Mouse (Mus musculus): ENCODE measurements around the gene 6330409D20Rik.
A peak's percentile ranks its signal among the peaks of the same experiment; 100 is the strongest.

Gene 6330409D20Rik

DNA sequence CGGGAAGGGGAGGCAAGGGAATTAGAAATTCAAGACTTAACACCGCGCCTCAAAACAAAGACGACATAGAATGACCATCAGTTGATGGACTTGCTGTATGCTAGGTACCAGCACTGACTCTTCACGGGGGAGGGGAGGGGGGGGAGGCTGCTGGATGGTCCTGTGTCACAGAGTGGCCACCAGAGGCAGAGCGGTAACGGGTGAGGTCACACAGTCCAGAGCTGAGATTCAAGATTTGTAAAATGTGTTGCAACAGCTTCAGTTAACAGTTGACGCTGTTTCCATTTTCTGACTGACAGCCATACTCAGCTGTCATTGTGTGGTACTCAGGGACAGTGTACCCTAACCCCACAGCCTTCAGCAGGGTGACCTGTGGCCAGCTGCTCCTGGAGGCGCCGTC, 11.4 kb upstream of the 6330409D20Rik start:
- DNase-seq = no peak

DNA sequence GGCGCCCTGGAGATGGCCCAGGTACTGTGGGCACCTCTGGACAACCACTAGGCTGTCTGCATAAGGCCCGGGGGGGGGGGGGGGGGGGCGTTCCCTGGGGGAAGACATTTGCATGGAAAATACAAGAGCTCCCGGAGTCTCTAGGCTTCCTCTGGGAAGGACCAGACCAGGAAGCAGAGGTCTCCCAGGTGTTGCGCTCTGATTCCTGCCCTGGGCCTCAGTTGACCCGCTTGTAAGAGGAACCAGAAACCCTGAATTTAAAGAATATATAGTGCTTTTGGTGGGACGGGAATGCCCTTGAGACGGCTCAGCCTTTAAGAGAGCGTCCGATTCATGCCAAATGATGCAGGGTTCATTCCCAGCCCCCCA, 10.8 kb upstream of the 6330409D20Rik start:
- DNase-seq = no peak

DNA sequence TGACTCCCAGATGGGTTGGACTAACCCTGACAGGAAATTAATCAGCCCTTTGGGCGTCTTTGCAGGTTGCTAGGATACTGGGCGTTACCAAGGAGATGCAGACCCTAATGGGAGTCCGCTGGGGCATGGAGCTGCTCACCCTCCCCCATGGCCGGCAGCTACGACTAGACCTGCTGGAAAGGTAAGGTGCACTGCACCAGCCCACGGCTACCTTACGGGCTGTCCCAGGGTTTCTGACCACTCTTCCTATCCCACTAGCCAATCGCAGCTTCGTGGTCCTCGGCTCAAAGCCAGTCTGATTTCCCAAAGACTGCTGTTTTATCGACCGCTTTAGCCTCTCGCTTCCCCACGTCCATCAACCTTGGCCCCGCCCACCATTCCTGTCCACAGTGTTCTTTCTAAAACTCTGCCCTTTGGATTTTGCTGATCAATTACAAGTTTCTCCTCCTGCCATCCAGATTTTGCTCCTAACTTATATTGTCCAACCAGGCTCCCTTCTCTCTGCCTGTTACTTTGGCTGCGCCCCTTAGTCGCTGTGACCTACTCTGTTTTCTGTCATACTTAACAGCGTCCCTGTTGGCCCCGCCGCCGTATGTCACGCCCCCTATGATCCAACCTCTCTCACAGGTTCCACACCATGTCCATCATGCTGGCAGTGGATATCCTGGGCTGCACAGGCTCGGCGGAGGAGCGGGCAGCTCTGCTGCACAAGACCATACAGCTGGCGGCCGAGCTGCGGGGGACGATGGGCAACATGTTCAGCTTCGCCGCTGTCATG, 10.3 kb upstream of the 6330409D20Rik start:
- no peak for DNase-seq

- no peak for DNase-seq
These were observed 9.4 kb upstream of the 6330409D20Rik start for GRCm38 (mm10) chr2:32750199-32750598.

GRCm38 (mm10) chr2:32749082-32749481, 8.3 kb upstream of the 6330409D20Rik start:
- DNase-seq = no peak

DNA sequence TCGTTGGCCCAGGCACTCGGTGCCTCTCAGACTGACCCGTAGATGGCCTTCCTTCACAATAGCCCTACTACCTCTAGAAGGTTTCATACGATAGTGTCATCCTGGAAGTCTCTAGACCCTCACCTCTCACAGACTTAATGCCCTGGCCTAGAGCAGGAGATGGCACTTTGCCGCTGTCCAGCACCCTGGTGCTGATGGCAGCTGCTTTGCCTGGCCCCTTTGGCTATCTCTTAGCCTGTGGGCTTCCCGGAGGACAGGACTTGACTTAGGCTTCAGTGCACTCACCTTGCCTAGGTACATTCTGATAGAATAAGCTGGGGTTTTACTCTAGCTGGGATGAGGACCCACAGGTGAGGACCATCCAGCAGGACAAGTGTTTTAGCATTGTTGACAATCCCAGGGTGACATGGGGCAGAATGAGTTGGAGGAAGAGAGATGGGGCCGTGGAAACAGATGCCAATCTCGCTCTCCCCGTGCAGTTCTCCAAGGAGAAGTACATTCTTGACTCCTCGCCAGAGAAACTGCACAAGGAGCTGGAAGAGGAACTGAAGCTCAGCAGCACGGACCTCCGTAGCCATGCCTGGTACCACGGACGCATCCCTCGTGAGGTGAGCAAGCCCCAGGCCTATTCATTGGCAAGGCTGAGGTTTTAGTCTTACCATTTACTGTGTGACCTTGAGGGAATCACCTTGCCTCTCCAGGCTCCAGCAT, 3.6 kb upstream of the 6330409D20Rik start:
- no peak for DNase-seq

GRCm38 (mm10) chr2:32742173-32742531, 1.3 kb upstream of the 6330409D20Rik start:
- peak; percentile 93 for DNase-seq

- DNase-seq = peak; percentile 63
These were observed 707 bp upstream of the 6330409D20Rik start for GRCm38 (mm10) chr2:32741273-32742172.

- DNase-seq = no peak
These were observed 1.5 kb downstream of the 6330409D20Rik start for GRCm38 (mm10) chr2:32739311-32739710.

GRCm38 (mm10) chr2:32737008-32737407, 3.8 kb downstream of the 6330409D20Rik start:
- no peak for DNase-seq

GRCm38 (mm10) chr2:32736306-32736829, 4.4 kb downstream of the 6330409D20Rik start:
- no peak for DNase-seq

GRCm38 (mm10) chr2:32734933-32735332, 5.9 kb downstream of the 6330409D20Rik start:
- no peak for DNase-seq

- no peak for DNase-seq
These were observed 6.3 kb downstream of the 6330409D20Rik start for GRCm38 (mm10) chr2:32734480-32734879.

GRCm38 (mm10) chr2:32732695-32733094, 8.1 kb downstream of the 6330409D20Rik start:
- no peak for DNase-seq

GRCm38 (mm10) chr2:32731911-32732310, 8.9 kb downstream of the 6330409D20Rik start:
- no peak for DNase-seq

DNA sequence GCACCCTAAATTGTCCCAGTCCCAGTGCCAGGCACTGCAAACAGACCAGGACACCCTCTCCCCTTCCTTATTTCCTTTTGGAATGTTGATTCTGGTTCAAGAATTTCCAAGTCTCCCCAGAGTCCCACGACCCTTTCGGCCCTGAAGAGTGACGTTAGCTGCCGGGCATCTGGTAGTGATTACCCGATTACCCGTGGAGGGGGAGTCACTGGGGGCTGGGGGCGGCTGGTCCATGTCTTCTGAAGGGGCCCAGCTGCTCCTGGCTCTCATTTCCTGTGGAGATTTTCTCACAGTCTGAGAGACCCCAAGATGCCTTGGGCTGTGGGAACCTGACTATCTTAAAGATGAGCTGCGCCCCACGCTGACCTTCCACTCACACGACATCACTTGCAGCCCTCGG, 10.0 kb downstream of the 6330409D20Rik start:
- no peak for DNase-seq

- DNase-seq = no peak
These were observed 11.3 kb downstream of the 6330409D20Rik start for GRCm38 (mm10) chr2:32729547-32729946.

- no peak for DNase-seq
These were observed 12.4 kb downstream of the 6330409D20Rik start for GRCm38 (mm10) chr2:32728463-32728862.

DNA sequence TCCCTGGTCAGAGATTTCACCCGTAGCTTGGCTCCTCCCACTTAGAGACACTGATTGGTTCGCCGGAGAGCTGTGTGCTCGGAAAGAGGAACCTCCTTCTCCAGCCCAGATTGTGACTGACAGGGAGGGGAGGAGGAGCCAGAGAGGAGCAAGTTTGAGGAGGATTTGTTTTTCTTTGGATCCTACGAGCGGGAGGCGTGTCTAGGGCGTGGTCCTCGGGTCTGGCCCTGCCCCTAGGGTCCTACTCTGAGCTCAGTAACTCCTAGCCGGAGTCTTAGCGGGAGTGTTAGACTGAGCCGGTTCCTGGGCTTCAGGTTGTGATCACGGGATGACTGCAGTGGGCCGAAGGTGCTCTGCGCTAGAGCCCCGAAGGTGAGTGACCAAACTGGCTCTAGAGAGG, 13.4 kb downstream of the 6330409D20Rik start:
- DNase-seq = peak; percentile 92

DNA sequence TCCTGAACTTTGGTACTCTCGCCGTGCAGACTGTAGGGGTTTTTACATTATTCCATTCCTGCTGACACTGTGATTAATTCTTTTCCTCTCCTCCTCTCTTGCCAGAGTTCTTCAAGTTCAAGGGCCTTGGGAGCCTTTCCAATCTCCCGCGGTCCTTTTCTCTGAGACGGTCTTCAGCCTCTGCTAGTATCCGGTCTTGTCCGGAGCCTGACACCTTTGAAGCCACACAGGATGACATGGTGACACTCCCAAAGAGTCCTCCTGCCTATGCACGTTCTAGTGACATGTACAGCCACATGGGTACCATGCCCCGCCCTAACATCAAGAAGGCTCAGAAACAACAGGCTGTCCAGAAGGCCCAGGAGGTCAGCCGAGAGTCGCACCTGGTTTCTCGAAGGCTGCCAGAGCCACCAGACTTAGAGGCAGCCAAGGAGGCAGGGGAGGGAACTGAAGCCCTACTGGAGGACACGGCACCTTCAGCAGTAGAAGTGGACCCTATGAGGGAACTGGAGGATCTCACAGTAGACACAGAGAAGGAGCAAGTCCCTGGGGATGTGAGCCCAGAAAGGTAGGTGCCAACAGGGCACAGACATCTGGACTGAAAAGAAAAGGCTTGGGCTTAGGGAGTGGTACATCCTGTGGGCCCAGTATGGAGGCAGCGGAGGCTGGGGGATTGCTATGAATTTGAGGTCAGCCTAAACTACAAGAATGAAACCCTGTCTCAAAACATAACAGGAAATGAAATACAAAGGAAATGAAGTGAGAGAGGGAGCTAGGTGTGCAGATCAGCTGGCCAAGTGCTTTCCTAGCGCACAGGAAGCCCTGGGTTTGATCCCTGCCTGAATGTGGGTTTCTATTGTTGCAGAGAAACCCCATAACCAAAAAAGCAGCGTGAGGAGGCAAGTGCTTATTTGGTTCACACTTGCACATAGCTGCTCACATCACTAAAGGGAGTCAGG, 15.7 kb downstream of the 6330409D20Rik start:
- DNase-seq = no peak

GRCm38 (mm10) chr2:32724149-32724548, 16.7 kb downstream of the 6330409D20Rik start:
- no peak for DNase-seq

DNA sequence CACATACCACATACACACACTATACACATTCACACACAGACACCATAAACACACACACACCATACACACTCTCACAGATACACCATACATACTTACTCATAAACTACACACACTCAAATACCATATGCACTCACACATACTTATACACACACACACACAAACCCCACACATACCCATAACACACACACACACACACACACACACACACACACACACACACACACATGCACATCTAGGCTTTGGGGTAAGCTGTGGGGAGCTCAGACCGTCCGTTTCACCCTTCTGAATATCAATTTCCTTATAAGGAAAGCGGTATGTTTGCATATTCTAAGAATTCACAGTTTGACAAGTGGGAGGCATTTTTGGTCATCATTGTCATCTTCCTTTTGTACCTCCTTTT, 18.2 kb downstream of the 6330409D20Rik start:
- DNase-seq = no peak

Measured in right cerebral cortex, adult 18-20 months (tissue).